Mouse (Mus musculus) heart, adult 2 months (tissue): ENCODE data around the gene Tspyl4. TPM values are rescaled to one million over a fixed set of nuclear protein-coding genes. Genes with fewer than 3 reads are reported as not detected.
"Not testable (repeated sequence)": the region's sequence is repeated elsewhere in the genome, so short reads cannot be mapped to it uniquely, and the experiment has no call there.

Experiments used
- DNase-seq, 2 experiments: peaks; one replicate each; pipeline ENCODE4 v3.0.0; 2021
- H3K27ac ChIP-seq: fragments of 200-600 bp; 2 replicates; pipeline ENCODE4 v1.8.1; 2022
- H3K27me3 ChIP-seq: fragments of 200-500 bp; 2 replicates; pipeline ENCODE4 v1.6.1; 2012; ENCODE audit warnings: mild to moderate bottlenecking, low read length, inconsistent platforms, mixed read lengths; ENCODE audit not compliant: control insufficient read depth, insufficient read depth
- H3K36me3 ChIP-seq: fragments of 200-500 bp; 2 replicates; pipeline ENCODE4 v1.6.1; 2012; ENCODE audit warnings: low read length, inconsistent platforms; ENCODE audit not compliant: control insufficient read depth, insufficient read depth
- H3K4me1 ChIP-seq: fragments of 200-500 bp; 2 replicates; pipeline ENCODE4 v1.6.1; 2011; ENCODE audit warnings: low read length; ENCODE audit not compliant: control insufficient read depth, insufficient read depth
- H3K4me3 ChIP-seq: fragments of 200-600 bp; 2 replicates; pipeline ENCODE4 v1.8.1; 2022
- H3K79me2 ChIP-seq: fragments of 200-500 bp; replicated peaks from 2 replicates; pipeline ENCODE4 v1.6.1; 2012; ENCODE audit warnings: mild to moderate bottlenecking, inconsistent platforms, low read length, moderate library complexity, mixed read lengths; ENCODE audit not compliant: control insufficient read depth, insufficient read depth
- H3K9ac ChIP-seq: fragments of 200-500 bp; 2 replicates; pipeline ENCODE4 v1.6.1; 2012; ENCODE audit warnings: low read depth, mild to moderate bottlenecking, control low read depth, inconsistent platforms, low read length, mixed read lengths
- CTCF ChIP-seq: fragments of 200-600 bp; IDR thresholded peaks from 2 replicates; pipeline ENCODE4 v1.8.1; 2022; ENCODE audit warnings: antibody characterized with exemption, mild to moderate bottlenecking, moderate library complexity
- EP300 ChIP-seq: fragments of 200-500 bp; IDR thresholded peaks from 2 replicates; pipeline ENCODE4 v1.6.1; 2011; ENCODE audit warnings: low read depth, low read length, control low read depth; ENCODE audit not compliant: insufficient read depth
- POLR2A ChIP-seq: fragments of 200-500 bp; IDR thresholded peaks from 2 replicates; pipeline ENCODE4 v1.6.1; 2011; ENCODE audit warnings: mild to moderate bottlenecking, low read depth, low read length, control low read depth; ENCODE audit not compliant: insufficient read depth
- WGBS: fragments of 180-500 bp; shearing (Covaris S2); methylation state at CpG from one replicate; pipeline ENCODE4 v1.1.7; 2018; 5-methylcytosine and 5-hydroxymethylcytosine counted together
- intact Hi-C: fragments of 180-260 bp; cut with DNase I; formaldehyde crosslinking; loops from one replicate; pipeline ENCODE4 v1.15.1; 2025
- long read RNA-seq: library from polyadenylated mRNA; stranded (forward); transcript quantifications from one replicate; pipeline ENCODE4 v2.0.0, GENCODE M21; 2021
- polyA plus RNA-seq: library from polyadenylated mRNA; depleted of rRNA; stranded (reverse); fragments of >200 nt; gene quantifications from 2 replicates; pipeline ENCODE4 v1.2.3, GENCODE M21; 2012; rRNA removed
- total RNA-seq, 2 experiments: library from RNA; stranded (reverse); gene quantifications; 2 replicates each; pipeline ENCODE4 v1.2.3; 2021

Tspyl4 gene
- 10 to 100 TPM; 12.4 to 18.0 TPM for total RNA-seq
- polyA plus RNA-seq = 8.4 and 17.0 TPM in 2 replicates
- long read RNA-seq, partial matches to known transcripts = 0 of 3 reads
- long read RNA-seq, other reads (novel, unspliced or antisense) = 0 of 3 reads

- Histone ChIP-seq H3K4me3 (peak within 1 kb of the TSS; percentile 86), H3K79me2 (no peaks in the 10 kb centered on the region), H3K4me1 (peaks cover 2% of the 10 kb centered on the region; the same call in 1 of the 2 replicates), H3K36me3 (peaks cover 3% of the 10 kb centered on the region), H3K9ac (peak within 1 kb of the TSS; percentile 67), H3K27ac (peak within 1 kb of the TSS; percentile 79), H3K27me3 (no peaks in the 10 kb centered on the region)
- DNase-seq = peak; percentile 89 to 92
- peak; percentile 63; the same call in 1 of the 2 replicates for TF ChIP-seq EP300
- peak; percentile 91 for TF ChIP-seq POLR2A
- TF ChIP-seq CTCF = no peak
- intact Hi-C loops = loop anchor here (1.0 kb wide), 1 partner anchor 15 kb away; the partner anchor contains the start of gene Tspyl1
- under 1% methylated on average over 38 of the region's 38 CpGs for WGBS
These were observed at the start of gene Tspyl4 for GRCm38 (mm10) chr10:34297299-34297979. TSS of gene Tspyl4 (plus strand) at chr10:34297442.

GRCm38 (mm10) chr10:34247757-34248156 is 49.5 kb upstream of the Tspyl4 start:
- H3K27ac ChIP-seq = no peak overlapping the region
- no peak overlapping the region for H3K9ac ChIP-seq
- DNase-seq = no peak
- H3K36me3 ChIP-seq = no peaks in the 10 kb centered on the region
- TF ChIP-seq POLR2A (no peak), CTCF (no peak), EP300 (no peak)
- H3K79me2 ChIP-seq = no peaks in the 10 kb centered on the region
- no peaks in the 10 kb centered on the region for H3K4me1 ChIP-seq
- WGBS = 54% methylated on average over 3 of the region's 3 CpGs
- intact Hi-C loops = no loop called here
- no peaks in the 10 kb centered on the region for H3K27me3 ChIP-seq
- H3K4me3 ChIP-seq = no peak overlapping the region

- TF ChIP-seq CTCF (no peak), EP300 (no peak), POLR2A (no peak)
- Histone ChIP-seq H3K4me3 (no peak overlapping the region), H3K79me2 (no peaks in the 10 kb centered on the region), H3K4me1 (no peaks in the 10 kb centered on the region), H3K9ac (no peak overlapping the region), H3K27ac (no peak overlapping the region), H3K36me3 (no peaks in the 10 kb centered on the region), H3K27me3 (no peaks in the 10 kb centered on the region)
- intact Hi-C loops = no loop called here
- no peak for DNase-seq
- 55% methylated on average over 2 of the region's 2 CpGs for WGBS
These were observed 47.6 kb upstream of the Tspyl4 start for GRCm38 (mm10) chr10:34249594-34249993.

- 89% methylated on average over 9 of the region's 9 CpGs for WGBS
- not testable (repeated sequence) for H3K27me3 ChIP-seq
These were observed 44.4 kb upstream of the Tspyl4 start for GRCm38 (mm10) chr10:34252833-34253232.

GRCm38 (mm10) chr10:34265106-34265505 is 32.1 kb upstream of the Tspyl4 start:
- no peaks in the 10 kb centered on the region for H3K36me3 ChIP-seq
- H3K27ac ChIP-seq = no peak overlapping the region
- TF ChIP-seq POLR2A (no peak), EP300 (no peak), CTCF (no peak)
- no peak overlapping the region for H3K4me3 ChIP-seq
- H3K79me2 ChIP-seq = no peaks in the 10 kb centered on the region
- no peak for DNase-seq
- H3K27me3 ChIP-seq = no peaks in the 10 kb centered on the region
- H3K9ac ChIP-seq = no peak overlapping the region
- intact Hi-C loops = no loop called here
- 81% methylated on average over 4 of the region's 4 CpGs for WGBS
- no peaks in the 10 kb centered on the region for H3K4me1 ChIP-seq

More at GRCm38 (mm10) chr10:34252833-34253232, 44.4 kb upstream of the Tspyl4 start:
- H3K79me2 ChIP-seq, DNase-seq, H3K36me3 ChIP-seq, intact Hi-C loops, H3K27ac ChIP-seq, H3K9ac ChIP-seq, H3K4me3 ChIP-seq, H3K4me1 ChIP-seq: not testable (repeated sequence)

GRCm38 (mm10) chr10:34267312-34268070 is 29.8 kb upstream of the Tspyl4 start:
- WGBS = 69% methylated on average over 5 of the region's 5 CpGs

More at GRCm38 (mm10) chr10:34267312-34268070, 29.8 kb upstream of the Tspyl4 start:
- no peak overlapping the region for H3K27ac ChIP-seq
- H3K27me3 ChIP-seq = no peaks in the 10 kb centered on the region
- no peaks in the 10 kb centered on the region for H3K79me2 ChIP-seq
- intact Hi-C loops = no loop called here
- peaks cover 1% of the 10 kb centered on the region; the same call in 1 of the 2 replicates for H3K4me1 ChIP-seq
- H3K9ac ChIP-seq = no peak overlapping the region
- H3K4me3 ChIP-seq = no peak overlapping the region
- DNase-seq = no peak
- TF ChIP-seq CTCF (no peak), EP300 (no peak), POLR2A (no peak)
- H3K36me3 ChIP-seq = no peaks in the 10 kb centered on the region
